Mouse (Mus musculus): ENCODE data around the gene Sltm. TPM values are rescaled to one million over a fixed set of nuclear protein-coding genes. Genes with fewer than 3 reads are reported as not detected.

Sltm gene
- total and polyA plus RNA-seq, 3 experiments: 37.6 to 94.5 (median 42.4) TPM

DNA sequence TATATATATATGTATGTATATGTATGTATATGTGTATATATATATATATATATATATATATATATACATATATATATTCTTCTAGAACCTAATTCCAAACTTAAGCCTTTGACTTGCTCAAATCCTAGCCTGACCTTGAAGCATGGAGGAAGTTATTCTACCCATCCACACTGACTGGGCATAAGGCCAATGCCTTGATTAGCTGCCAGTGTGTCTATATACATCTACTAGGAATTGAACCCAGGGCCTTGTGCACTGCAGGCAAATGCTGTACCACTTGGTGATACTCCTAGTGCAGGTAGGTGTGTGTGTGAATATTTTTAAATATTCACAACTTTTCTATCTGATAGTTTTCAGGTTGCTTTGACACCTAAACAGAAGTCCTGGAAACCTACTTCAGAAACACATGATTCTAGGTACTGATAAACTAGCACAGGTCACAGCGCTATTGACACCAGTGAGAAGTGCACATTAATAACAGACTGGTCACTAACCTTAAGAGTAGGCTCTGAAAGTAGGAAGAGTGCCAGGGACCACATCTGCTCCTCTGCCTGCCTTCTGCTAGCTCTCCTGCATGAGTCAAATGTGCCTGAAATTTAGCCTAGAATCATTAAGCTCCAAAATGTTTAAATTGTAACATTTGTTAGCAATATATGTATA is 59.8 kb downstream of the Sltm start:
- Histone ChIP-seq H3K27ac (ENCODE audit: insufficient read depth, low read depth) (no peak overlapping the region), H3K4me2 (ENCODE audit: insufficient read depth, low read depth, poor library complexity, severe bottlenecking) (no peak overlapping the region), H3K27me3 (replicated peaks) (no peaks in the 10 kb centered on the region), H3K79me2 (replicated peaks; ENCODE audit: control insufficient read depth, extremely low read depth, insufficient read depth, poor library complexity, severe bottlenecking) (no peaks in the 10 kb centered on the region), H3K4me3 (replicated peaks in 1 of 3; ENCODE audit: low read depth in 2 of 3, low read length in 2 of 3, poor library complexity in 1 of 3) (no peak overlapping the region), H3K4me1 (ENCODE audit: control insufficient read depth in 1 of 2, insufficient read depth in 2 of 2) (no peaks in the 10 kb centered on the region), H3K9me3 (replicated peaks; ENCODE audit: low read length) (no peaks in the 10 kb centered on the region), H3K36me3 (replicated peaks in 1 of 2; ENCODE audit: control insufficient read depth in 1 of 2, insufficient read depth in 1 of 2, low read length in 1 of 2) (peaks cover 27 to 73% of the 10 kb centered on the region in 2 experiments), H3K9ac (ENCODE audit: insufficient read depth, low read depth) (no peak overlapping the region)
- in situ Hi-C loops (cut with MboI; ENCODE audit: low pct_ligation_motif_present, low pct_unique_long_range_greater_than_20kb, low sequenced_read_pairs): no loop called here
- no peak for DNase-seq (ENCODE audit: extremely low read depth)
- dilution Hi-C loops (cut with MboI; ENCODE audit: extremely low pct_ligation_motif_present, extremely low pct_unique_long_range_greater_than_20kb, low sequenced_read_pairs): no loop called here
- TF ChIP-seq PAX5 (IDR thresholded peaks at IDR 0.05; ENCODE audit: low read length) (no peak), MXI1 (IDR thresholded peaks at IDR 0.05; ENCODE audit: low read depth, low read length) (no peak), ELF1 (IDR thresholded peaks at IDR 0.05; ENCODE audit: low read depth, low read length) (no peak), POLR2AphosphoS2 (IDR thresholded peaks at IDR 0.05; ENCODE audit: low read depth, low read length) (no peak), SIN3A (IDR thresholded peaks at IDR 0.05; ENCODE audit: low read length) (no peak), JUND (conservative IDR thresholded peaks at IDR 0.05; ENCODE audit: low read depth, low read length) (no peak), JUN (IDR thresholded peaks at IDR 0.05; ENCODE audit: insufficient read depth, low read depth, low read length) (no peak), HCFC1 (IDR thresholded peaks at IDR 0.05; ENCODE audit: low read depth, low read length) (no peak), RAD21 (IDR thresholded peaks at IDR 0.05; ENCODE audit: low read depth, low read length) (no peak), TBP (conservative IDR thresholded peaks at IDR 0.05; ENCODE audit: low read depth, low read length) (no peak), IRF4 (IDR thresholded peaks at IDR 0.05; ENCODE audit: low read depth, low read length) (no peak), POLR2A (IDR thresholded peaks at IDR 0.05; ENCODE audit: low read depth, low read length) (no peak), NELFE (IDR thresholded peaks at IDR 0.05; ENCODE audit: low read depth, low read length) (no peak), MAX (IDR thresholded peaks at IDR 0.05; ENCODE audit: low read length) (no peak), MAZ (IDR thresholded peaks at IDR 0.05; ENCODE audit: low read depth, low read length) (no peak), ZNF384 (IDR thresholded peaks at IDR 0.05; ENCODE audit: low read depth, low read length) (no peak), NRF1 (IDR thresholded peaks at IDR 0.05; ENCODE audit: low read depth, low read length) (no peak), CHD2 (IDR thresholded peaks at IDR 0.05; ENCODE audit: low read length) (no peak), ZMIZ1 (IDR thresholded peaks at IDR 0.05; ENCODE audit: low read depth, low read length) (no peak), EP300 (IDR thresholded peaks at IDR 0.05; ENCODE audit: low read length) (no peak)

DNA sequence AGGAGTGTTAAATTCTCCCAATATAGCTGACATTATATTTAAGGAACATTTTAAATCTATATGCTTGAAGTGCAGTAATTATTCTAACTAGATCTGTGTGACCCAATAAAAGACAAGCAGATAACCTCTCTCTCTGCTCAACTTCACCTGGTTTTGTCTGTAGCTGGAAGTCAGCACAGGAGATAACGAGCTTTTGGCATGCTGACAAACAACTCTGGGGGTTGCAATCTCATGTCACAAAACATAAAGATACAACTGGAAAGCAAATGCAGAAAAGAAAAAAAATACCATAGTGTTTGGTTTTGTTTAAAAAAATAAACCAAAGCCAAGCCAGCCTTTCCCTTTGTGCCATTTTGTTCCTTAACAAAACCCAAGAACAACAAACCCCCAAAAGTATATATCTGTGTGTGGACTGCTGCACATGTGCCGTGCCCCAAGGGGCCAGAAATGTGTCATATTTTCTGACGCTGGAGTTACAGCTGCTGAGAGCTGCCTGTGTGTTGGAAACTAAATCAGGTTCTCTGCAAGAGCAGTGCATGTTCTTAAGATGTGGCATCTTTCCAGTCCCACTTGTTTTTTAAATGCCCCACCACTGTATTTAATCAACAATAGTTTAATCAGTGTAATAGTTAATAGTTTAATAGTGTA is 68.6 kb downstream of the Sltm start:
- in situ Hi-C loops (cut with MboI; ENCODE audit: low pct_ligation_motif_present, low pct_unique_long_range_greater_than_20kb, low sequenced_read_pairs): no loop called here
- dilution Hi-C loops (cut with MboI; ENCODE audit: extremely low pct_ligation_motif_present, extremely low pct_unique_long_range_greater_than_20kb, low sequenced_read_pairs): no loop called here
- Histone ChIP-seq H3K9ac (ENCODE audit: insufficient read depth, low read depth) (no peak overlapping the region), H3K4me1 (ENCODE audit: control insufficient read depth in 1 of 2, insufficient read depth in 2 of 2) (peaks cover 0 to 28% of the 10 kb centered on the region in 2 experiments; a peak in 2 of 4 replicates), H3K27ac (ENCODE audit: insufficient read depth, low read depth) (no peak overlapping the region), H3K4me3 (replicated peaks in 1 of 3; ENCODE audit: low read depth in 2 of 3, low read length in 2 of 3, poor library complexity in 1 of 3) (no peak overlapping the region), H3K36me3 (replicated peaks in 1 of 2; ENCODE audit: control insufficient read depth in 1 of 2, insufficient read depth in 1 of 2, low read length in 1 of 2) (peaks cover 27 to 71% of the 10 kb centered on the region in 2 experiments), H3K27me3 (replicated peaks) (no peaks in the 10 kb centered on the region), H3K9me3 (replicated peaks; ENCODE audit: low read length) (no peaks in the 10 kb centered on the region), H3K79me2 (replicated peaks; ENCODE audit: control insufficient read depth, extremely low read depth, insufficient read depth, poor library complexity, severe bottlenecking) (no peaks in the 10 kb centered on the region), H3K4me2 (ENCODE audit: insufficient read depth, low read depth, poor library complexity, severe bottlenecking) (no peak overlapping the region)
- peak; percentile 51 for DNase-seq (ENCODE audit: extremely low read depth)
- TF ChIP-seq KAT2A (IDR thresholded peaks at IDR 0.05; ENCODE audit: insufficient replicate concordance, low read length) (no peak), IRF4 (IDR thresholded peaks at IDR 0.05; ENCODE audit: low read depth, low read length) (no peak), EP300 (IDR thresholded peaks at IDR 0.05; ENCODE audit: low read length) (peak; percentile 65), ETS1 (conservative IDR thresholded peaks at IDR 0.05; ENCODE audit: low read depth, low read length) (peak; percentile 83), JUND (conservative IDR thresholded peaks at IDR 0.05; ENCODE audit: low read depth, low read length) (peak; percentile 48; the same call in 1 of the 2 replicates), GABPA (IDR thresholded peaks at IDR 0.05; ENCODE audit: insufficient replicate concordance, low read depth, low read length) (no peak), BHLHE40 (IDR thresholded peaks at IDR 0.05; ENCODE audit: low read depth, low read length) (peak; percentile 84), MAZ (IDR thresholded peaks at IDR 0.05; ENCODE audit: low read depth, low read length) (no peak), ZNF384 (IDR thresholded peaks at IDR 0.05; ENCODE audit: low read depth, low read length) (no peak), CHD1 (IDR thresholded peaks at IDR 0.05; ENCODE audit: low read depth, low read length) (no peak), HCFC1 (IDR thresholded peaks at IDR 0.05; ENCODE audit: low read depth, low read length) (no peak), SMC3 (IDR thresholded peaks at IDR 0.05; ENCODE audit: low read depth, low read length) (no peak), USF2 (conservative IDR thresholded peaks at IDR 0.05; ENCODE audit: low read depth, low read length) (no peak), MEF2A (IDR thresholded peaks at IDR 0.05; ENCODE audit: borderline replicate concordance, low read depth, low read length) (no peak), ZMIZ1 (IDR thresholded peaks at IDR 0.05; ENCODE audit: low read depth, low read length) (no peak), UBTF (IDR thresholded peaks at IDR 0.05; ENCODE audit: low read depth, low read length) (no peak), JUN (IDR thresholded peaks at IDR 0.05; ENCODE audit: insufficient read depth, low read depth, low read length) (peak; percentile 53; the same call in 1 of the 2 replicates), ELF1 (IDR thresholded peaks at IDR 0.05; ENCODE audit: low read depth, low read length) (no peak)

Data from CH12.LX (cell line).